Comparison of ENCODE assay signal across 18 mouse cellular contexts in genomic region chr13:96933367-96933766, GRCm38 (mm10). TPM values are rescaled to one million over a fixed set of nuclear protein-coding genes. Genes with fewer than 3 reads are reported as not detected.
DNase-seq lines count a peak whose midpoint lies in the region; ATAC-seq and TF ChIP-seq lines count a peak whose summit lies in the region.
"Had no signal": no experiment of that assay in that cellular context is flagged by ENCODE, and none has a peak within 500 bp of the region (broad histone marks: within the 10 kb centered on the region; RNA-seq: fewer than 3 reads in every experiment).

No protein-coding gene starts in this region.

- no peak overlapping the region for H3K27ac ChIP-seq in heart, embryonic 12.5 days (ENCODE audit: poor library complexity, severe bottlenecking)
- no peak overlapping the region for H3K27ac ChIP-seq in hindbrain, postnatal 0 days
- no peak overlapping the region for H3K27ac ChIP-seq in hindbrain, embryonic 11.5 days (ENCODE audit: low read depth, low read length)
- H3K27ac ChIP-seq: embryonic facial prominence, embryonic 12.5 days; liver, embryonic 15.5 days had no signal

- peak overlapping the region; percentile 32 for H3K4me2 ChIP-seq in heart, embryonic 12.5 days
- 0 out of 2 replicates have a peak overlapping the region, but pooled peaks have one; percentile 23 for H3K4me2 ChIP-seq in hindbrain, postnatal 0 days (ENCODE audit: low read depth, low read length)
- no peak overlapping the region for H3K4me2 ChIP-seq in hindbrain, embryonic 11.5 days (replicated peaks; ENCODE audit: low read depth, low read length)
- H3K4me2 ChIP-seq: embryonic facial prominence, embryonic 12.5 days; liver, embryonic 15.5 days had no signal

- DNase-seq in heart, adult 18-20 months, result no peak
- peak; percentile 56 for DNase-seq in hindbrain, postnatal 0 days (ENCODE audit: low spot score)
- no peak for DNase-seq in hindbrain, embryonic 11.5 days (ENCODE audit: low spot score)
- peak; percentile 26 for DNase-seq in right cerebral cortex, postnatal 25 days
- DNase-seq in right cerebral cortex, adult 2 months (ENCODE audit: low spot score in 2 of 2), result no peak
- no peak for DNase-seq in urinary bladder, postnatal 25 days (ENCODE audit: low spot score)
- DNase-seq: cerebellum, adult 11 months; gastrocnemius, postnatal 10 days; heart, postnatal 10 days; kidney, adult 8-10 months; kidney, postnatal 25 days; lung, postnatal 36 days; thymus, adult 2 months had no signal

- no peak for TF ChIP-seq CTCF in hindbrain, postnatal 0 days (IDR thresholded peaks at IDR 0.05; ENCODE audit: low read depth)

- H3K4me3 ChIP-seq in heart, embryonic 12.5 days, result no peak overlapping the region
- H3K4me3 ChIP-seq in hindbrain, postnatal 0 days (ENCODE audit: low read length), result no peak overlapping the region
- H3K4me3 ChIP-seq in hindbrain, embryonic 11.5 days (ENCODE audit: low read depth, low read length), result no peak overlapping the region
- H3K4me3 ChIP-seq: embryonic facial prominence, embryonic 12.5 days; liver, embryonic 15.5 days had no signal

- H3K27me3 ChIP-seq in heart, embryonic 12.5 days (replicated peaks), result peaks cover 4% of the 10 kb centered on the region; the same call in 1 of the 2 replicates
- H3K27me3 ChIP-seq in hindbrain, postnatal 0 days (ENCODE audit: insufficient read depth, low read length), result no peaks in the 10 kb centered on the region
- 0 out of 2 replicates have a peak, but pooled peaks cover 2% of the 10 kb centered on the region for H3K27me3 ChIP-seq in hindbrain, embryonic 11.5 days (ENCODE audit: control insufficient read depth, insufficient read depth, low read length)
- H3K27me3 ChIP-seq: embryonic facial prominence, embryonic 12.5 days had no signal

- H3K9me3 ChIP-seq in heart, embryonic 12.5 days (replicated peaks), result no peaks in the 10 kb centered on the region
- H3K9me3 ChIP-seq in hindbrain, postnatal 0 days (ENCODE audit: low read length), result no peaks in the 10 kb centered on the region
- H3K9me3 ChIP-seq in hindbrain, embryonic 11.5 days (ENCODE audit: control insufficient read depth, low read length), result no peaks in the 10 kb centered on the region
- H3K9me3 ChIP-seq: embryonic facial prominence, embryonic 12.5 days; liver, embryonic 15.5 days had no signal

- 24% methylated on average over 8 of the region's 8 CpGs for WGBS in heart, embryonic 12.5 days
- WGBS in hindbrain, postnatal 0 days, result 36% methylated on average over 8 of the region's 8 CpGs
- WGBS in hindbrain, embryonic 11.5 days, result 82% methylated on average over 8 of the region's 8 CpGs

- H3K9ac ChIP-seq in heart, embryonic 12.5 days, result no peak overlapping the region
- H3K9ac ChIP-seq in hindbrain, postnatal 0 days (replicated peaks; ENCODE audit: low read length), result no peak overlapping the region; the same call in 1 of the 2 replicates
- H3K9ac ChIP-seq in hindbrain, embryonic 11.5 days (ENCODE audit: low read depth, low read length), result no peak overlapping the region
- H3K9ac ChIP-seq: embryonic facial prominence, embryonic 12.5 days; liver, embryonic 15.5 days had no signal

- 0 out of 2 replicates have a peak, but pooled peaks have one; percentile 33 for ATAC-seq in heart, embryonic 12.5 days (ENCODE audit: insufficient number of reproducible peaks, low FRiP score)
- no peak for ATAC-seq in hindbrain, postnatal 0 days
- no peak for ATAC-seq in hindbrain, embryonic 11.5 days (ENCODE audit: low FRiP score)
- ATAC-seq: inflammation-experienced regulatory T-cells, adult 6 months had no signal

- no peaks in the 10 kb centered on the region for H3K36me3 ChIP-seq in heart, embryonic 12.5 days
- H3K36me3 ChIP-seq in hindbrain, postnatal 0 days (ENCODE audit: insufficient read depth, low read length), result no peaks in the 10 kb centered on the region
- no peaks in the 10 kb centered on the region for H3K36me3 ChIP-seq in hindbrain, embryonic 11.5 days (ENCODE audit: control insufficient read depth, insufficient read depth, low read length)
- H3K36me3 ChIP-seq: embryonic facial prominence, embryonic 12.5 days; liver, embryonic 15.5 days had no signal

- H3K4me1 ChIP-seq in heart, embryonic 12.5 days (replicated peaks), result peaks cover 3% of the 10 kb centered on the region; the same call in 1 of the 2 replicates
- H3K4me1 ChIP-seq in hindbrain, postnatal 0 days (ENCODE audit: insufficient read depth, low read length), result no peaks in the 10 kb centered on the region
- 0 out of 2 replicates have a peak, but pooled peaks cover 4% of the 10 kb centered on the region for H3K4me1 ChIP-seq in hindbrain, embryonic 11.5 days (replicated peaks; ENCODE audit: control insufficient read depth, insufficient read depth, low read length)
- H3K4me1 ChIP-seq: embryonic facial prominence, embryonic 12.5 days; liver, embryonic 15.5 days had no signal

RNA-seq across cellular contexts. Expression of gene Gcnt4, which starts 8.9 kb away (rescaled TPM):
- polyA plus RNA-seq in heart, embryonic 12.5 days (2016; fragmentation: Nextera tagmentation; extraction: Ambion mirVana), result 0.80 and 0.95 TPM in 2 replicates
- under 1 TPM; 0.05 to 0.08 TPM for total RNA-seq in heart, adult 18-20 months (2021)
- total RNA-seq in hindbrain, postnatal 0 days (2014; rRNA removed), result 0.65 and 0.94 TPM in 2 replicates
- 0.15 and 0.19 TPM in 2 replicates for polyA plus RNA-seq in hindbrain, postnatal 0 days (2015; fragmentation: Nextera tagmentation; extraction: Ambion mirVana)
- polyA plus RNA-seq in hindbrain, embryonic 11.5 days (2014; fragmentation: Nextera tagmentation; extraction: Ambion mirVana), result 0.14 and 0.17 TPM in 2 replicates
- polyA plus RNA-seq: neural tube, embryonic 14.5 days had no signal

Comparison
In these comparisons a context has a peak if more than half of its experiments do, and no peak if none do; other contexts are left out.
1. DNase-seq: peak in hindbrain, postnatal 0 days (single experiment) and right cerebral cortex, postnatal 25 days (single experiment); none in heart, adult 18-20 months (0 of 2), hindbrain, embryonic 11.5 days (single experiment), right cerebral cortex, adult 2 months (0 of 2) and urinary bladder, postnatal 25 days (single experiment).